Mouse (Mus musculus) naive thymus-derived CD4-positive, alpha-beta T cell, adult 5 months (primary cell): ENCODE measurements around the gene 1110004F10Rik. TPM values are rescaled to one million over a fixed set of nuclear protein-coding genes. Genes with fewer than 3 reads are reported as not detected.

Experiments used
- polyA plus RNA-seq: library from polyadenylated mRNA; unstranded; fragments of 100-300 nt; shearing (Covaris generic); gene quantifications from one replicate; pipeline ENCODE4 v1.2.1, GENCODE M21; 2017

Gene 1110004F10Rik
- polyA plus RNA-seq: 175 TPM

DNA sequence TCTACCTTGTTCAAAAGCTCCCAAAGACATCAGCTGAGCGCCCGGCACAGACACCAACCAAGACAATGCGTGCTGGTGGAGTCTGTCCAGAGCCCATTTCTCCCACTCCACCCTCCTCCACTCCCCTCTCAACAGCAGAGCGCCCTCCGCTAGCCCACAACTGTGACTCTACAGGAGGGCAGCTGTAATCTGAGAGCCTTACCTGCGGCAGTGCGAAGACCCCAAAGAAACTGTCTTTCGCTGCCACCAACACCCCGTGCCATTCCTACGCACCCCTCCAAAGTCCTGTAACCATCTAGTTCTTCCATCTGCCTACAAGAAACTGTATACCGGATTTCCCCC is at the start of gene 1110004F10Rik:
Gene 1110004F10Rik, plus strand, starts transcription at position 202 of the 342 bp plus-strand sequence.

DNA sequence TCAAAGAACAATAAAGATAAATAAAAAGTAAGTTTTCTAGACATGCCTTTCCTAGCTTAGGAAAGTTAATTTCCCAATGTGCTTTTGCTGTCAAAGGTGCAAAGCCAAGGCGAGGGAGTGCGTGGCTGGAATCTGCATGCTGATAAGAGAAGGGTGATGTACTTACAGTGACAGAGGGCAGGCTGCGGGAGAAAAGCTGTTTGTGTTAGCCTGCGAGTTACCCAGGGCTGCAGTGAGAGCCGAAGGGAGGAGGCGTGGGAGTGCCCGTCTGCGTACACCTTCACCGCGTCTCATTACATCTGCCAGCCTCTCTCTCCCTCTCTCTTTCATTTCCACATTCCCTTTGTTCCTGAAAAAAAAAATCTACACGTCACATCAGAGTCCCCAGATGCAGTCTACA is 686 bp upstream of the 1110004F10Rik start, which contains the start of gene Sox6:
Gene Sox6, minus strand, starts transcription at position 286 of the 400 bp plus-strand sequence.

DNA sequence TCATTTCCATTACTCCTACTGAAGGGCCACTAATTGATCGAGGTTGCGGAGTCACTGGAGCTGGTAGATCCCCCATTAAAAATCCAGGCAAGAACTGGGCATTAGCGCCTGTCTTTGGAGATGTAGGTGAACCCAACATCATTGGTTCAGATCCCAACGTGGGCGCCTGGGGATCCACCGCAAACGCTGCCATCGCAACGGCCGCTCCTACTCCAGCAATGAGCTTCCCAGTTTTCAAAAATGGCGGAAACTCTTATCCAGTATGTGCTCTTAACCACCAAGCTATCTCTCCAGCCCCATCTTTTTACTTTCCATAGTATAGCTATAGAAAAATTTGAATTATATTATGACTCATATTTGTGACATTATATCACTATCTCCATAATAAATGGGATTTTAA is 45.2 kb downstream of the 1110004F10Rik start, which contains the start of gene Gm4353:
Gene Gm4353, minus strand, starts transcription at position 270 of the 400 bp plus-strand sequence.

Other genes with a start within 250 kb of the 1110004F10Rik start
- not detected for gene Sox6, start 601 bp upstream of the 1110004F10Rik start, polyA plus RNA-seq
- gene Gm4353, start 45.2 kb downstream of the 1110004F10Rik start, polyA plus RNA-seq: not detected